In the genomic region with DNA sequence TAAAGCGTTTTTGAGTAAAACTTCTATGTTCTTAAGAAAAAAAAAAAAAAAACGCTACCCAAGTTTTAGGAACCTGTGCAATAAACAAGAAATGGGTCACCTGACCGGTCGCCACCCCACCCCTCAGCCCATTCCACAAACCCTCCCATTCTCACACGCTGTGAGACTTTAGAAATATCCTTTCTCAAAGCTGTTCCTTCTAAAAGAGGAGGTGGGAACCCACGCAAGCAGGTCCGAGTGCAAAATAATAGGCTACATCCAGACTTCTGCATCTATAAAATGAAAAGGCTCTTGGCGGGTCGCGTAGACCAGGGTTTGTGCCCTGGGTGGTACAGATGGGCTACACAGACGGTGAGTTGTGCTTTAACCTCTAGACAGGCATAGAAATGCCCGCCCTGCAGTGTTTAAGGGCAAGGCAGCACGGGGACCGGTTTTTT, we compare ENCODE assay signal across 8 mouse cellular contexts. TPM values are rescaled to one million over a fixed set of nuclear protein-coding genes. Genes with fewer than 3 reads are reported as not detected.
A peak's percentile ranks its signal among the peaks of the same experiment; 100 is the strongest.
DNase-seq lines count a peak whose midpoint lies in the region; ATAC-seq and TF ChIP-seq lines count a peak whose summit lies in the region.

No protein-coding gene starts in this region.

- H3K4me2 ChIP-seq in kidney, embryonic 15.5 days = peak overlapping the region; percentile 98
- H3K4me2 ChIP-seq in midbrain, embryonic 11.5 days = peak overlapping the region; percentile 97

- TF ChIP-seq POLR2A in ES-Bruce4 (IDR thresholded peaks at IDR 0.05; ENCODE audit: insufficient read depth, low read length) = no peak

- no peak for TF ChIP-seq EP300 in ES-Bruce4 (IDR thresholded peaks at IDR 0.05; ENCODE audit: insufficient read depth, low read depth, low read length)

- H3K9ac ChIP-seq in kidney, embryonic 15.5 days = peak overlapping the region; percentile 61
- peak overlapping the region; percentile 70 for H3K9ac ChIP-seq in ES-Bruce4 (ENCODE audit: low read depth, poor library complexity, severe bottlenecking)
- H3K9ac ChIP-seq in midbrain, embryonic 11.5 days (ENCODE audit: low read length) = peak overlapping the region; percentile 70

- ATAC-seq in kidney, embryonic 15.5 days (replicated peaks; ENCODE audit: low FRiP score) = no peak
- peak; percentile 4; the same call in 1 of the 2 replicates for ATAC-seq in erythroblast, adult 5-6 weeks (replicated peaks; ENCODE audit: low FRiP score, poor library complexity, severe bottlenecking)
- ATAC-seq in midbrain, embryonic 11.5 days (ENCODE audit: low FRiP score) = no peak

- DNase-seq in kidney, postnatal 14 days = no peak
- peak; percentile 59 to 61 for DNase-seq in left cerebral cortex, adult 8-10 months (ENCODE audit: low spot score in 2 of 2)
- DNase-seq in midbrain, embryonic 11.5 days (ENCODE audit: low spot score, missing footprints) = peak; percentile 96
- DNase-seq in adrenal gland, adult 18-20 months (ENCODE audit: low spot score in 2 of 2) = no peak
- DNase-seq in adipocyte (ENCODE audit: low spot score) = no peak

- H3K27me3 ChIP-seq in kidney, embryonic 15.5 days = no peaks in the 10 kb centered on the region
- H3K27me3 ChIP-seq in ES-Bruce4 (ENCODE audit: control insufficient read depth, insufficient read depth, low read length, poor library complexity, severe bottlenecking) = no peaks in the 10 kb centered on the region
- no peaks in the 10 kb centered on the region for H3K27me3 ChIP-seq in midbrain, embryonic 11.5 days (ENCODE audit: control insufficient read depth, insufficient read depth, low read length)

- H3K4me1 ChIP-seq in kidney, embryonic 15.5 days = peaks cover 21% of the 10 kb centered on the region
- no peaks in the 10 kb centered on the region for H3K4me1 ChIP-seq in ES-Bruce4 (ENCODE audit: control insufficient read depth, insufficient read depth, low read length)
- H3K4me1 ChIP-seq in midbrain, embryonic 11.5 days (ENCODE audit: control insufficient read depth, insufficient read depth, low read length) = peaks cover 8% of the 10 kb centered on the region; the same call in 1 of the 2 replicates

- H3K4me3 ChIP-seq in kidney, embryonic 15.5 days (replicated peaks) = peak overlapping the region; percentile 96
- H3K4me3 ChIP-seq in ES-Bruce4 (ENCODE audit: low read depth, low read length) = peak overlapping the region; percentile 98
- peak overlapping the region; percentile 42 for H3K4me3 ChIP-seq in midbrain, embryonic 11.5 days (ENCODE audit: low read depth, low read length)

- TF ChIP-seq CTCF in ES-Bruce4 (IDR thresholded peaks at IDR 0.05; ENCODE audit: low read depth, low read length) = no peak

- peaks cover 14% of the 10 kb centered on the region for H3K36me3 ChIP-seq in kidney, embryonic 15.5 days
- peaks cover 14% of the 10 kb centered on the region for H3K36me3 ChIP-seq in ES-Bruce4 (ENCODE audit: control insufficient read depth, insufficient read depth, low read length, poor library complexity, severe bottlenecking)
- peaks cover 6% of the 10 kb centered on the region; the same call in 1 of the 2 replicates for H3K36me3 ChIP-seq in midbrain, embryonic 11.5 days (ENCODE audit: control insufficient read depth, insufficient read depth, low read length)

- peak overlapping the region; percentile 99 for H3K27ac ChIP-seq in kidney, embryonic 15.5 days
- H3K27ac ChIP-seq in ES-Bruce4 (ENCODE audit: insufficient read depth, low read length) = peak overlapping the region; percentile 97
- H3K27ac ChIP-seq in midbrain, embryonic 11.5 days (ENCODE audit: low read depth, low read length) = peak overlapping the region; percentile 80

- under 1% methylated on average over 14 of the region's 14 CpGs for WGBS in kidney, embryonic 15.5 days
- WGBS in midbrain, embryonic 11.5 days = 2% methylated on average over 14 of the region's 14 CpGs

- H3K9me3 ChIP-seq in kidney, embryonic 15.5 days (replicated peaks) = no peaks in the 10 kb centered on the region
- no peaks in the 10 kb centered on the region for H3K9me3 ChIP-seq in ES-Bruce4 (replicated peaks; ENCODE audit: control insufficient read depth, insufficient read depth, low read length, poor library complexity, severe bottlenecking)
- H3K9me3 ChIP-seq in midbrain, embryonic 11.5 days (ENCODE audit: control insufficient read depth, low read length) = no peaks in the 10 kb centered on the region

RNA-seq across cellular contexts. Expression of gene Tob1, which starts 1.5 kb away (rescaled TPM):
- polyA plus RNA-seq in kidney, embryonic 15.5 days (2015; fragmentation: Nextera tagmentation; extraction: Ambion mirVana) = 36.6 and 40.8 TPM in 2 replicates
- polyA plus RNA-seq in ES-Bruce4 (2011; ENCODE audit: insufficient read depth, insufficient read length, low read depth, missing spikeins) = 20.0 and 21.2 TPM in 2 replicates
- 3.5 and 6.1 TPM in 2 replicates for total RNA-seq in erythroblast, adult 5-6 weeks (2015; ENCODE audit: low replicate concordance)
- total RNA-seq in erythroblast, adult 5-6 weeks (2017; ENCODE audit: low replicate concordance) = 5.3 and 7.5 TPM in 2 replicates
- 10 to 100 TPM; 38.2 to 48.1 (median 42.3) TPM for total RNA-seq in left cerebral cortex, adult 8-10 months (2022)
- polyA plus RNA-seq in midbrain, embryonic 11.5 days (2014; fragmentation: Nextera tagmentation; extraction: Ambion mirVana) = 33.1 and 33.5 TPM in 2 replicates
- 100 to 1,000 TPM; 170 to 250 TPM for total RNA-seq in adrenal gland, adult 18-20 months (2021)

RNA-seq across cellular contexts. Expression of gene Wfikkn2, which starts 36.1 kb away (rescaled TPM):
- 2.4 and 3.4 TPM in 2 replicates for polyA plus RNA-seq in kidney, embryonic 15.5 days (2015; fragmentation: Nextera tagmentation; extraction: Ambion mirVana)
- 0.16 TPM in 1 of 2 replicates, not detected in the other for polyA plus RNA-seq in ES-Bruce4 (2011; ENCODE audit: insufficient read depth, insufficient read length, low read depth, missing spikeins)
- not detected in 2 replicates for total RNA-seq in erythroblast, adult 5-6 weeks (2015; ENCODE audit: low replicate concordance)
- not detected in 2 replicates for total RNA-seq in erythroblast, adult 5-6 weeks (2017; ENCODE audit: low replicate concordance)
- 1 to 10 TPM; 2.1 to 3.0 (median 2.5) TPM for total RNA-seq in left cerebral cortex, adult 8-10 months (2022)
- polyA plus RNA-seq in midbrain, embryonic 11.5 days (2014; fragmentation: Nextera tagmentation; extraction: Ambion mirVana) = 1.7 and 1.8 TPM in 2 replicates
- 1 to 10 TPM in 1 of 2 experiments, under 1 TPM in 1; 0.53 to 2.2 TPM for total RNA-seq in adrenal gland, adult 18-20 months (2021)

Comparison
In these comparisons a context has a peak if more than half of its experiments do, and no peak if none do; other contexts are left out.
1. H3K4me3 ChIP-seq: peak in every context shown above with its lines; median percentile 98 in ES-Bruce4; 96 in kidney, embryonic 15.5 days; 42 in midbrain, embryonic 11.5 days.
2. DNase-seq: peak in left cerebral cortex, adult 8-10 months (2 of 2) and midbrain, embryonic 11.5 days (single experiment); none in kidney, postnatal 14 days (single experiment), adrenal gland, adult 18-20 months (0 of 2) and adipocyte (single experiment).
3. RNA of gene Tob1, which starts 1.5 kb away (total RNA-seq): 170 to 250 TPM in adrenal gland, adult 18-20 months and 38.2 to 48.1 TPM in left cerebral cortex, adult 8-10 months; 3.5 to 7.5 TPM in erythroblast, adult 5-6 weeks; every median in the first group is over 4 times any median in the second.
4. Peak in every context shown above with its lines, with median percentiles within 50 percentile points of each other: H3K27ac ChIP-seq and H3K9ac ChIP-seq.